Mouse (Mus musculus) heart, embryonic 16.5 days (tissue): Measurements from ENCODE around the gene Slc23a3. TPM values are rescaled to one million over a fixed set of nuclear protein-coding genes. Genes with fewer than 3 reads are reported as not detected.

Experiments used
- ATAC-seq: fragments of 200-750 bp; cut with Nextera tagmentation; replicated peaks from 2 replicates; pipeline ENCODE4 v1.8.0; 2017; ENCODE audit warnings: moderate number of reproducible peaks; ENCODE audit not compliant: insufficient read depth, low FRiP score; ENCODE audit errors: extremely low read depth
- H3K27ac ChIP-seq: fragments of 300-500 bp; sonication (generic); 2 replicates; pipeline ENCODE4 v1.5.1; 2014; ENCODE audit warnings: mild to moderate bottlenecking, low read length, control low read depth, moderate library complexity
- H3K27me3 ChIP-seq: fragments of 300-500 bp; sonication (generic); 2 replicates; pipeline ENCODE4 v1.6.1; 2014; ENCODE audit warnings: low read length, mixed read lengths; ENCODE audit not compliant: control insufficient read depth, insufficient read depth
- H3K36me3 ChIP-seq: fragments of 300-500 bp; sonication (generic); 2 replicates; pipeline ENCODE4 v1.6.1; 2014; ENCODE audit not compliant: control insufficient read depth, insufficient read depth
- H3K4me1 ChIP-seq: fragments of 300-500 bp; sonication (generic); 2 replicates; pipeline ENCODE4 v1.6.1; 2014; ENCODE audit warnings: low read length, mixed read lengths; ENCODE audit not compliant: control insufficient read depth, insufficient read depth
- H3K4me2 ChIP-seq: fragments of 300-500 bp; sonication (generic); 2 replicates; pipeline ENCODE4 v1.6.1; 2014; ENCODE audit warnings: low read depth, mild to moderate bottlenecking, control low read depth, low read length
- H3K4me3 ChIP-seq: fragments of 300-500 bp; sonication (generic); 2 replicates; pipeline ENCODE4 v1.5.1; 2014; ENCODE audit warnings: mild to moderate bottlenecking, control low read depth, low read length
- H3K9ac ChIP-seq: fragments of 300-500 bp; sonication (generic); 2 replicates; pipeline ENCODE4 v1.6.1; 2014; ENCODE audit warnings: low read length, control low read depth
- H3K9me3 ChIP-seq: fragments of 300-500 bp; sonication (generic); replicated peaks from 2 replicates; pipeline ENCODE4 v1.6.1; 2016; ENCODE audit warnings: low read length; ENCODE audit not compliant: control insufficient read depth
- WGBS: fragments of 180-500 bp; shearing (Covaris S2); extraction: QIAGEN DNeasy Blood & Tissue Kit; methylation state at CpG from one replicate; pipeline ENCODE4 v1.1.7; 2014; 5-methylcytosine and 5-hydroxymethylcytosine counted together
- polyA plus RNA-seq: library from polyadenylated mRNA; unstranded; fragments of >200 nt; fragmentation: Nextera tagmentation; extraction: Ambion mirVana; gene quantifications from 2 replicates; pipeline ENCODE4 v1.2.1, GENCODE M21; 2015

Slc23a3 gene
- polyA plus RNA-seq, 1 experiment from 2014 or later = 1.1 TPM

DNA sequence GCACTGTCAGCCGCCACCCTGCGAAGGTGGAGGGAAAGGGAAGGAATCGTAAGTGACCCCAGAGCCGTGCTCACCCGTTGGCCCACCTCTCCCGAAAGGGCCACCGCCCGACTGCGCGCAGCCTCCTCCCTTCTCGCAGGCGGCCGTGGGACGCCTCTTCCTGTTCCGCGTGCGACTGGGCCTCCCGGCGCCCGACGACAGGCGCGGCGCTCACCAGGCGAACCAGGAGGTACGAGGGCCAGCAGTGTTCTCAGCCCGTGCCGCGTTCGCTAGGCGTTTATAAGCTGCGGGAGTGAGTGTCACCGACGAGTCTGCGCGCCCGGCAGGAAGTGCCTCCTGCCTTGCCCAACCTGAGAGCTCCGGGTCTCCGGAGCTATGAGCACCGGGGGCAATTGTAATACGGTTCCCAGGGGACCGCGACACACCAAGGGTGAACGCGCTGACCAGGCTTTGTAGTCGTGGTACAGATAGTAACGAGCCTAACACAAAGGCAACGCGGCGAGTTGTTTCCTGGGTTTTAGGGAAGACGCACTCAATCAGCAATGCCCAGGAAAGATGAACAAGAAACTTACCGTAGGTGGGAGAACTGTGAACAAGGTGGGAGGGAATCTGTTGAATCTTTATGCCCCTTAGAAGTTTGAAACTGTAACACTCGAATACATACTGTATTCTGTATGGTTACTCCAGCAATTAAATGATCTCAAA lies 7.9 kb upstream of the Slc23a3 start:
- H3K9ac ChIP-seq = peak overlapping the region; percentile 77
- peak; percentile 49 for ATAC-seq
- no peaks in the 10 kb centered on the region for H3K9me3 ChIP-seq
- H3K4me3 ChIP-seq = peak overlapping the region; percentile 59
- H3K4me1 ChIP-seq = peaks cover 17% of the 10 kb centered on the region
- H3K4me2 ChIP-seq = peak overlapping the region; percentile 94
- H3K36me3 ChIP-seq = peaks cover 47% of the 10 kb centered on the region
- no peaks in the 10 kb centered on the region for H3K27me3 ChIP-seq
- peak overlapping the region; percentile 81 for H3K27ac ChIP-seq
- WGBS = under 1% methylated on average over 52 of the region's 53 CpGs

DNA sequence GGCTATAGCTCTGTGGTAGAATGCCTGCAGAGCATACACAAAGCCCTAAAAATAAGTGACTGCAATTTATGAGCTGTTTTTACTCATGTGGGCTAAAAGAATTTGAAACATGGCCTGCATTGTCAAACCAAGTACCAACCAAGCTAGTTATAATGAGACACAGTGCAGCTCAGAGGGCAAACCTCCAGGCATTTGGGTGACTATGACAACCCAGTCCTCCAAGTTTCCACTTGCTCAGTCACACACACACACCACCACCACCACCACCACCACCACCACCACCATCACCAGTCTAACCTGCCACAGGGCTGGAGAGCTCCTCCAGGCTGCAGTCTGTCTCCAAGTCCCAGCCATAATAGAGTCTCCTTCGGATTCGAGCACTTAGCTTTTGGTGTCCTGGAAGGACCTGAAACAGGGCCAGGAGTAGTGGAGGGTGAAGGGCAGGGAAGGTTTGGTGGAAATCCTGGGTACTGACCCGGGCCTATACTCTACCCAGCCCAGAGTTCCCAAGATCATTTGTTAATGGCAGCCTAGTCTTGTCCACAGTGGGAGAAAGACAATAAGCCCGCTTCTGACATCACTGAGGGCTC lies 7.0 kb upstream of the Slc23a3 start:
- Histone ChIP-seq H3K27me3 (no peaks in the 10 kb centered on the region), H3K27ac (peak overlapping the region; percentile 81), H3K9me3 (no peaks in the 10 kb centered on the region), H3K9ac (peak overlapping the region; percentile 77), H3K4me2 (peak overlapping the region; percentile 94), H3K4me1 (peaks cover 17% of the 10 kb centered on the region), H3K4me3 (peak overlapping the region; percentile 59), H3K36me3 (peaks cover 46% of the 10 kb centered on the region)
- 47% methylated on average over 4 of the region's 4 CpGs for WGBS
- ATAC-seq = no peak

DNA sequence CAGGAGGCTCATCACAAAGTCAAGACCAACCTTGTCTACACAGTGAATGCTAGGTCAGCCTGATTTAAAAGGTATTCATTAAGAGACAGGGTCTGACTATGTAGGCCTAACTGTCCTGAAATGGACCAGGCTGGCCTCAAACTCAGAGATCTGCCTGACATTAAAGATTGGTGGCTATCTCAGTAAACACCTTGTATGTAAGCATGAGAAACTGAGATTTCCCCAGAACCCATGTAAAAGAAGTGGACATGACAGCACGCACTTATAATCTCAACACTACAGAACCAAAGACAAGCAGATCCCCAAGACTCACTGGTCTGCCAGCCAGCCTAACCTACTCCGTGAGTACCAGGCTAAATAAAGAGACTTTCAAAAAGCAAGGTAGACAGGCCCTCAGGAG lies 4.8 kb upstream of the Slc23a3 start:
- H3K27ac ChIP-seq = no peak overlapping the region

DNA sequence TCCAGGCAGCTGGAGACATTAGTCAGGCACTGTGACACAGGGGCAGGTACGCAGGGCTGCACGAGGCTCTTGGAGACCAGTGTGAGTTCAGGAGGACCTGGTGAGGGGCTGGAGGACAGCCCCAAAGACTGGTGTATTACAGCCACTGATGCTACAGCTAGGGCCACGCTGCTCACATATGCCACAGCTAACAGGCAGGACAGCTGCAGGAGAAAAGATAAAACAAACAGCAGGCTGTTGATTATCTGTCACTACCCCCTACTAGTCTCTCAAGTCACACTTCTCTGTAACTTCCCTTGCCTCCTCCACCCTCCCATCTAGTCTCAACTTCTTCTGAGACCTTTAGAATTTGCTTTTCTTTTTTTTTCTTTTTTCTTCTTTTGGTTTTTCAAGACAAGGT lies 3.0 kb upstream of the Slc23a3 start:
- H3K9ac ChIP-seq = no peak overlapping the region
- H3K27ac ChIP-seq = no peak overlapping the region
- no peak overlapping the region for H3K4me3 ChIP-seq
- H3K9me3 ChIP-seq = no peaks in the 10 kb centered on the region
- peaks cover 31% of the 10 kb centered on the region for H3K36me3 ChIP-seq
- H3K4me2 ChIP-seq = no peak overlapping the region
- no peak for ATAC-seq
- 35% methylated on average over 3 of the region's 3 CpGs for WGBS
- peaks cover 9% of the 10 kb centered on the region for H3K4me1 ChIP-seq
- no peaks in the 10 kb centered on the region for H3K27me3 ChIP-seq

More for the DNA sequence above, 4.8 kb upstream of the Slc23a3 start:
- ATAC-seq = no peak
- Histone ChIP-seq H3K4me3 (no peak overlapping the region), H3K4me2 (no peak overlapping the region), H3K9me3 (no peaks in the 10 kb centered on the region), H3K4me1 (peaks cover 12% of the 10 kb centered on the region), H3K27me3 (no peaks in the 10 kb centered on the region), H3K36me3 (peaks cover 31% of the 10 kb centered on the region), H3K9ac (no peak overlapping the region)
- 92% methylated on average over 2 of the region's 2 CpGs for WGBS

DNA sequence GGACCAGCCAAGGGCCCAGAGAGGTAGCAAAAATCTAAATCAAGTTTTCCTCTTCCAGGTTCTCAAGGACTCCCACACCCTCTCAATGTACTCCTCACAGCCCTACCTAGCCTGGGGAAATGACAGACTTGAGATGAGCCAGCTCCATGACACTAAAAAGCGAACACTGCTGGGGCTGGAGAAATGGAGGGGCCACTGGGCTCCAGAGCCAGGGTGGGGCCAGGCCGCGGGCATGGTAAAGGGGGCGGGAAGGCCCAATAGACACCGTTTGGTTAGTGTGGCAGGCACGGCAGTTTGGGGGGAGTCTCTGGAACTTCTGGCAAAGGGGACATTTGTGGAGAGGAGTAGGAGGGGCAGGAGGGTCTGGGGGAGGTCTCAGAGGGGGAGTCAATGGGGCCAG lies 2.6 kb upstream of the Slc23a3 start:
- WGBS = 65% methylated on average over 6 of the region's 6 CpGs
- Histone ChIP-seq H3K4me1 (peaks cover 9% of the 10 kb centered on the region), H3K27ac (no peak overlapping the region), H3K4me2 (no peak overlapping the region), H3K9me3 (no peaks in the 10 kb centered on the region), H3K4me3 (no peak overlapping the region), H3K36me3 (peaks cover 31% of the 10 kb centered on the region), H3K27me3 (no peaks in the 10 kb centered on the region), H3K9ac (no peak overlapping the region)
- ATAC-seq = no peak

DNA sequence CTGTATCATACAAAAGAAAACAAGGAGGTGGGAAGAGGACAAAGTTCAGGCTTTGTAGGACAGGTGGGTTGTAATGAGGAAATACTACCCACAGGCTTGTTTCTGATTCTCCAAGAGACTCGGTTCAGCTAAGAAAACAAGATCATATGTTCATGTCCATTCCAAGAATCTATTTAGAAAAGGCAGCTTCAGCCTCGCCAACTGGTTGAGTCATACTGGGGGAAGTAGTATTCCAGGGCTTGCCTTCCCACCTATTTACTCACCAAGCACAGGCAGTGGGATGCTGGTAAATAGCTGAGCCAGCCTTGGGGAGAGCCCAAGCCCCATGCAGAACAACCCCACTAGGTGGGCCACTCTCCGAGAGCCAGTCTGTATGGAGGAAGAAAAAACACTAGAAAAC lies 5.0 kb downstream of the Slc23a3 start:
- no peak overlapping the region for H3K4me3 ChIP-seq
- H3K4me1 ChIP-seq = peaks cover 3% of the 10 kb centered on the region; the same call in 1 of the 2 replicates
- H3K9me3 ChIP-seq = no peaks in the 10 kb centered on the region
- H3K27ac ChIP-seq = no peak overlapping the region
- H3K27me3 ChIP-seq = no peaks in the 10 kb centered on the region
- no peak overlapping the region for H3K9ac ChIP-seq
- no peak for ATAC-seq
- 64% methylated on average over 3 of the region's 3 CpGs for WGBS
- H3K36me3 ChIP-seq = no peaks in the 10 kb centered on the region
- H3K4me2 ChIP-seq = no peak overlapping the region

DNA sequence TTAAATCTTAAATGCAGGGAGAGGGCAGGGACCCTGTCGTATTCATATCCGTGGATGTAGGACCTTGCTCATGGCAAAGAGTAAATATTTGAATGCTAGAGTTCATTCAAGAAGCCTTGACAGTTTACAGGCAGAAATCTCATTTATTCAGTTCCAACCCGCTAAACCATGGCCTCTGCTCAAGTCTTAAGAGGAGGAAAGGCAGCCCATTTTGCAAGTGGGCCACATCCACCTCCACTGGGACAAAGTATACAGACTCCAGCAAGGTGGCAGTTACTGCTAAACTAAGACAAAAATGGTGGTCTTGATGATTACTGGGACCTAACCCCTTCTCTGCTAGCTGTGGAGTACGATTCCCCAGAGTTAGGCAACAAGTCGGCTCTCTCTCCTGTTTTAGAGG lies 8.3 kb downstream of the Slc23a3 start:
- H3K4me3 ChIP-seq = peak overlapping the region; percentile 68
- peak overlapping the region; percentile 80; the same call in 1 of the 2 replicates for H3K9ac ChIP-seq
- 32% methylated on average over 5 of the region's 5 CpGs for WGBS

DNA sequence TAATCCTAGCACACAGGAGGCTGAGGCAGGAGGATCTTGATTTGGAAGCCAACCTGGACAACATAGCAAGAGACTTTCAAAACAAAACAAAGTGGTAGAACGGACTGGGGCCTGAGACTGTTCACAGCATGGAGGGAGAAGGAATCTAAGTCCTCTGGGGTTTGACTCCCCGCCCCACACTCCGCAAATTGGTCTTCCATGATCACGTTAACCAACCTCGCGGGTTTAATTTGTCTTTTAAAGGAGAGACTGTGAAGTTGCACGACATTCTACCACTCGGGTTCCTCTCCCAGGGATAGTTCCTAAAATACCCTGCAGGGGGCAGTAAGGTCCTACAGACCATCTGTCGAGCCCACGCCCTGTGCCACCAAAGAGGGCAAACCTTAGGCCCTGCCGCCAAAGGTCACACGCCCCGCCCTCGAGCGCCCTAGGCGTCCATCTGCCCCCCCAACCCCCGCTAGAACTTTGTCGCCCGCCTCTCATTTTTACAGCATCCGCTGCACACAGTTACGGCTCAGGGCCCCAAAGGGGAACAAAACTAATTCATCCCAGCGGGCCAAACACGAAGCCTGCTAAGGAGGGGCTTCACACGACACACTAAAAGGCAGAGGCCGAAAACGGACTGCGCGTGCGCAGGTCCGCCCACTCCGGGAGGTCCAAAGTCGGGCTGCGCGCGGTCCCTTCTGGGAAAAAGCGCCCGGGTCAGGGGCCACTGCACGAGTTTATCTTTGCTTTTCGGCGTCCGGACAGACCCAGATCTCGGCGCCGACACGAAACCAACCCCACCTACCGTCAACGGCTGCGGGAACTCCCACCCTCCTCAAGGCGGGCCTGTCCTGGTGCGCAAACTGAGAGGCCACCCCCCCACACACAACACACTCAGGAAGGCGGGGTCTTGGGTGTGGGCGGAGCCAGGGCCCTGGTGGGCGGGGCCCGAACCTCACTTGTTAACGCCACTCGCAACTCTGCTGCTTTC lies 9.1 kb downstream of the Slc23a3 start, which contains the start of gene Nhej1:
Gene Nhej1, minus strand, starts transcription at position 855 of the 976 bp plus-strand sequence.
- H3K27ac ChIP-seq = peak within 1 kb of the TSS; percentile 94
- H3K4me3 ChIP-seq = peak within 1 kb of the TSS; percentile 68
- no peaks in the 10 kb centered on the region for H3K27me3 ChIP-seq
- no peaks in the 10 kb centered on the region for H3K9me3 ChIP-seq
- peak within 1 kb of the TSS; percentile 68 for H3K4me2 ChIP-seq
- H3K4me1 ChIP-seq = peaks cover 3% of the 10 kb centered on the region; the same call in 1 of the 2 replicates
- H3K36me3 ChIP-seq = no peaks in the 10 kb centered on the region
- ATAC-seq = peak; percentile 98
- peak within 1 kb of the TSS; percentile 80 for H3K9ac ChIP-seq
- 1% methylated on average over 56 of the region's 56 CpGs for WGBS

More for the DNA sequence above, 8.3 kb downstream of the Slc23a3 start:
- H3K27ac ChIP-seq = peak overlapping the region; percentile 94
- ATAC-seq = no peak
- H3K4me1 ChIP-seq = peaks cover 3% of the 10 kb centered on the region; the same call in 1 of the 2 replicates
- no peaks in the 10 kb centered on the region for H3K9me3 ChIP-seq
- peak overlapping the region; percentile 68 for H3K4me2 ChIP-seq
- no peaks in the 10 kb centered on the region for H3K36me3 ChIP-seq
- no peaks in the 10 kb centered on the region for H3K27me3 ChIP-seq
